Mouse (Mus musculus) MEL (cell line): ENCODE data around the gene Urb1. TPM values are rescaled to one million over a fixed set of nuclear protein-coding genes. Genes with fewer than 3 reads are reported as not detected.
A peak's percentile ranks its signal among the peaks of the same experiment; 100 is the strongest.

Experiments used
- DNase-seq: peaks from one replicate; pipeline ENCODE4 v3.0.0; 2011; ENCODE audit warnings: low read depth, low spot score
- H3K27ac ChIP-seq: 2 replicates; pipeline ENCODE4 v1.5.1; 2012; ENCODE audit warnings: low read depth, mild to moderate bottlenecking, control low read depth, low read length, moderate library complexity; ENCODE audit not compliant: control insufficient read depth
- H3K27me3 ChIP-seq, 2 experiments: fragments of 150-350 bp in 1 of 2; sonication (generic) in 1 of 2; 2 replicates each; pipeline ENCODE4 v1.6.1; 2012; ENCODE audit warnings: low read length in 2 of 2, mild to moderate bottlenecking in 2 of 2, improper control_type of control experiment in 1 of 2, moderate library complexity in 1 of 2; ENCODE audit not compliant: insufficient read depth in 2 of 2, control insufficient read depth in 1 of 2
- H3K36me3 ChIP-seq, 2 experiments: 2 replicates each; pipeline ENCODE4 v1.6.1; 2012 to 2014; ENCODE audit warnings: low read length in 2 of 2, improper control_type of control experiment in 1 of 2, inconsistent platforms in 1 of 2, mild to moderate bottlenecking in 1 of 2; ENCODE audit not compliant: insufficient read depth in 2 of 2, control insufficient read depth in 1 of 2
- H3K4me1 ChIP-seq, 2 experiments: fragments of 150-350 bp in 1 of 2; sonication (generic) in 1 of 2; 2 replicates each; pipeline ENCODE4 v1.6.1; 2012; ENCODE audit warnings: low read length in 2 of 2, improper control_type of control experiment in 1 of 2, mild to moderate bottlenecking in 1 of 2; ENCODE audit not compliant: insufficient read depth in 2 of 2, control insufficient read depth in 1 of 2
- H3K4me3 ChIP-seq, 2 experiments: fragments of 150-350 bp in 1 of 2; sonication (generic) in 1 of 2; 2 replicates each; pipeline ENCODE4 v1.5.1; 2012; ENCODE audit warnings: low read depth in 2 of 2, low read length in 2 of 2, mild to moderate bottlenecking in 2 of 2, moderate library complexity in 2 of 2, control low read depth in 1 of 2, improper control_type of control experiment in 1 of 2; ENCODE audit not compliant: control insufficient read depth in 1 of 2, insufficient read depth in 1 of 2
- H3K79me2 ChIP-seq: 2 replicates; pipeline ENCODE4 v1.6.1; 2012; ENCODE audit warnings: mild to moderate bottlenecking, low read length, moderate library complexity; ENCODE audit not compliant: control insufficient read depth, poor library complexity, insufficient read depth
- H3K9ac ChIP-seq: 2 replicates; pipeline ENCODE4 v1.6.1; 2012; ENCODE audit warnings: low read depth, mild to moderate bottlenecking, control low read depth, low read length, moderate library complexity; ENCODE audit not compliant: control insufficient read depth, poor library complexity, severe bottlenecking
- H3K9me3 ChIP-seq: fragments of 150-350 bp; sonication (generic); replicated peaks from 2 replicates; pipeline ENCODE4 v1.6.1; 2012; ENCODE audit warnings: mild to moderate bottlenecking, low read length, improper control_type of control experiment, moderate library complexity; ENCODE audit not compliant: insufficient read depth
- CTCF ChIP-seq, 3 experiments: IDR thresholded peaks in 2 of 3; conservative IDR thresholded peaks in 1 of 3; 2 replicates each; pipeline ENCODE4 v1.5.1; 2011 to 2012; ENCODE audit warnings: low read length in 3 of 3, low read depth in 2 of 3, mild to moderate bottlenecking in 2 of 3, improper control_type of control experiment in 1 of 3, inconsistent platforms in 1 of 3, mixed read lengths in 1 of 3, moderate library complexity in 1 of 3; ENCODE audit not compliant: control insufficient read depth in 1 of 3, insufficient read depth in 1 of 3, poor library complexity in 1 of 3, severe bottlenecking in 1 of 3
- ELF1 ChIP-seq: IDR thresholded peaks from 2 replicates; pipeline ENCODE4 v1.6.1; 2014; ENCODE audit warnings: low read depth, mild to moderate bottlenecking, inconsistent platforms, low read length, improper control_type of control experiment, moderate library complexity
- EP300 ChIP-seq, 2 experiments: IDR thresholded peaks; 2 replicates each; pipeline ENCODE4 v1.6.1; 2011; ENCODE audit warnings: improper control_type of control experiment in 2 of 2, low read length in 2 of 2, low read depth in 1 of 2, mild to moderate bottlenecking in 1 of 2
- GABPA ChIP-seq: IDR thresholded peaks from 2 replicates; pipeline ENCODE4 v1.6.1; 2012; ENCODE audit warnings: low read depth, mild to moderate bottlenecking, inconsistent platforms, low read length, improper control_type of control experiment, moderate library complexity
- GATA1 ChIP-seq: IDR thresholded peaks from 2 replicates; pipeline ENCODE4 v1.6.1; 2011; ENCODE audit warnings: low read depth, low read length, improper control_type of control experiment
- KAT2A ChIP-seq: conservative IDR thresholded peaks from 2 replicates; pipeline ENCODE4 v1.6.1; 2012; ENCODE audit warnings: low read depth, low read length, improper control_type of control experiment, inconsistent platforms
- MAX ChIP-seq: IDR thresholded peaks from 2 replicates; pipeline ENCODE4 v1.6.1; 2011; ENCODE audit warnings: low read length, improper control_type of control experiment
- MYB ChIP-seq: IDR thresholded peaks from 2 replicates; pipeline ENCODE4 v1.6.1; 2011; ENCODE audit warnings: mild to moderate bottlenecking, low read depth, low read length, improper control_type of control experiment
- NRF1 ChIP-seq: IDR thresholded peaks from 2 replicates; pipeline ENCODE4 v1.6.1; 2014; ENCODE audit warnings: low read depth, mild to moderate bottlenecking, inconsistent platforms, low read length, improper control_type of control experiment, moderate library complexity; ENCODE audit not compliant: poor library complexity, insufficient read depth, severe bottlenecking
- POLR2A ChIP-seq, 2 experiments: IDR thresholded peaks; 2 replicates each; pipeline ENCODE4 v1.6.1; 2011 to 2012; ENCODE audit warnings: low read length in 2 of 2, mild to moderate bottlenecking in 2 of 2, control low read depth in 1 of 2, improper control_type of control experiment in 1 of 2, low read depth in 1 of 2, moderate library complexity in 1 of 2; ENCODE audit not compliant: control insufficient read depth in 1 of 2, insufficient read depth in 1 of 2, poor library complexity in 1 of 2
- RAD21 ChIP-seq: IDR thresholded peaks from 2 replicates; pipeline ENCODE4 v1.6.1; 2011; ENCODE audit warnings: mild to moderate bottlenecking, low read depth, low read length, improper control_type of control experiment
- RCOR1 ChIP-seq: IDR thresholded peaks from 2 replicates; pipeline ENCODE4 v1.6.1; 2012; ENCODE audit warnings: low read depth, mild to moderate bottlenecking, inconsistent platforms, low read length, improper control_type of control experiment
- SMC3 ChIP-seq: IDR thresholded peaks from 2 replicates; pipeline ENCODE4 v1.6.1; 2011; ENCODE audit warnings: low read depth, low read length, improper control_type of control experiment
- TCF12 ChIP-seq: IDR thresholded peaks from 2 replicates; pipeline ENCODE4 v1.6.1; 2014; ENCODE audit warnings: low read depth, mild to moderate bottlenecking, inconsistent platforms, low read length, improper control_type of control experiment, moderate library complexity
- ZC3H11A ChIP-seq: IDR thresholded peaks from 2 replicates; pipeline ENCODE4 v1.6.1; 2012; ENCODE audit warnings: low read depth, mild to moderate bottlenecking, inconsistent platforms, low read length, improper control_type of control experiment
- ZMIZ1 ChIP-seq: IDR thresholded peaks from 2 replicates; pipeline ENCODE4 v1.6.1; 2012; ENCODE audit warnings: low read depth, mild to moderate bottlenecking, inconsistent platforms, low read length, improper control_type of control experiment, moderate library complexity
- ZNF384 ChIP-seq: IDR thresholded peaks from 2 replicates; pipeline ENCODE4 v1.6.1; 2012; ENCODE audit warnings: low read depth, mild to moderate bottlenecking, inconsistent platforms, low read length, improper control_type of control experiment
- polyA plus RNA-seq, 2 experiments: library from polyadenylated mRNA; stranded (reverse) in 1 of 2; unstranded in 1 of 2; fragments of >175 nt in 1 of 2; fragments of >200 nt in 1 of 2; gene quantifications; 2 replicates each; pipeline versions ENCODE4 v1.2.1 to v1.2.4; 2012; ENCODE audit warnings: low replicate concordance in 2 of 2, low read depth in 1 of 2; ENCODE audit not compliant: insufficient read length in 2 of 2, insufficient read depth in 1 of 2, missing spikeins in 1 of 2
- total RNA-seq: library from RNA; depleted of rRNA; stranded (reverse); fragments of 300-350 nt; gene quantifications from 2 replicates; pipeline ENCODE4 v1.2.3, GENCODE M21; 2012

Gene Urb1
- total and polyA plus RNA-seq, 3 experiments, result 26.2 to 36.7 (median 35.3) TPM

DNA sequence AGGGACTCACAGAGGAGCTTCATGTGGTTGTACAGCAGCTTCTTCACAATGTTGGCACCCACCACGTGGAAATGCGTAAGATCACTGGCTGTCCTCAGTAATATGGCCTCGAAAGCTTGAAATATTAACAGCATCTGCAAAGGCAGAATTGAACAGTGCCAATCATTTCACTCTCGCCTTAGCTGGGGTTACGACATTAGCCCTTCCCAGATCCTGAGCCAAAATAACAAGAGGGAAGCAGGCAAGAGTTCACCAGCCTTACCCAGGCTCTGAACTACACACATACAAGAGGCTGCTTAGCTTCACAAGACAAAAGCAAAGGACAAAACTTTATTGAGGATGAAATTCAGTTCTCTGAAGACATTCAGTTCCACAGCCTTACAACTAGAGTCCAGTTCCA is 5.7 kb downstream of the Urb1 start:
- no peak overlapping the region for H3K4me3 ChIP-seq
- H3K9me3 ChIP-seq, result no peaks in the 10 kb centered on the region
- no peaks in the 10 kb centered on the region for H3K27me3 ChIP-seq
- H3K4me1 ChIP-seq, result peaks cover 0 to 10% of the 10 kb centered on the region in 2 experiments; a peak in 2 of 4 replicates
- peaks cover 5 to 10% of the 10 kb centered on the region in 2 experiments; a peak in 3 of 4 replicates for H3K36me3 ChIP-seq
- peaks cover 22% of the 10 kb centered on the region for H3K79me2 ChIP-seq
- H3K27ac ChIP-seq, result no peak overlapping the region
- DNase-seq, result no peak
- no peak overlapping the region for H3K9ac ChIP-seq
- TF ChIP-seq TCF12 (no peak), KAT2A (no peak), NRF1 (no peak), ELF1 (no peak), GABPA (no peak), MYB (no peak), POLR2A (IDR thresholded peaks at IDR 0.05; ENCODE audit: control insufficient read depth in 1 of 2, insufficient read depth in 1 of 2, low read depth in 1 of 2, low read length in 2 of 2, poor library complexity in 1 of 2) (no peak), ZC3H11A (no peak)

DNA sequence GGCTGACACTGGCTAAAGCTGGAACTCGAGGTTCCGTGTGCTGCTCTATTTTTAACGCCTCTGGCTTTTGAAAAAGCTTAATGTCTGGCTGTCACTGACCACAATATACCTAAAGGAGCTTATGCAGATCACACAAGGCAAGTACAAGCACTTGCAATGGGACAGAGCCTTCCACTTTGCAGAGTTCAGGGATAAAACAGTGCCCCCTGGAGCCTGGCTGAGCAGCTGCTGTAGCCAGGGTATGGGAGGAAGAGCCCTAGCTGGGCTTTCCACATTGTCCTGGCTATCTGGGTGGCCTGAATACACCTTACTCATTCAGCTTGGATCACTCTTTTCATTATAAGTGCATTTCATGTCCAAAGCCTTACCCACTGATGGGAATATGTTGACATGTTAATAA is 8.3 kb downstream of the Urb1 start:
- H3K36me3 ChIP-seq, result peaks cover 0 to 6% of the 10 kb centered on the region in 2 experiments; a peak in 2 of 4 replicates
- H3K9ac ChIP-seq, result no peak overlapping the region
- H3K9me3 ChIP-seq, result no peaks in the 10 kb centered on the region
- no peaks in the 10 kb centered on the region for H3K27me3 ChIP-seq
- no peaks in the 10 kb centered on the region for H3K4me1 ChIP-seq
- DNase-seq, result peak; percentile 31
- peak; percentile 42 to 62 (median 48); a peak in 5 of 6 replicates for TF ChIP-seq CTCF (IDR thresholded peaks at IDR 0.05 in 2 of 3, conservative IDR thresholded peaks at IDR 0.05 in 1 of 3; ENCODE audit: control insufficient read depth in 1 of 3, insufficient read depth in 1 of 3, low read depth in 2 of 3, low read length in 3 of 3, poor library complexity in 1 of 3, severe bottlenecking in 1 of 3)
- TF ChIP-seq MAX, result no peak
- no peak for TF ChIP-seq TCF12
- TF ChIP-seq ZNF384, result no peak
- peak; percentile 10 for TF ChIP-seq RAD21
- TF ChIP-seq SMC3, result peak; percentile 34; the same call in 1 of the 2 replicates
- TF ChIP-seq, all 39 proteins: peak for 3
- Histone ChIP-seq H3K27ac (no peak overlapping the region), H3K79me2 (0 out of 2 replicates have a peak, but pooled peaks cover 2% of the 10 kb centered on the region), H3K4me3 (no peak overlapping the region)

DNA sequence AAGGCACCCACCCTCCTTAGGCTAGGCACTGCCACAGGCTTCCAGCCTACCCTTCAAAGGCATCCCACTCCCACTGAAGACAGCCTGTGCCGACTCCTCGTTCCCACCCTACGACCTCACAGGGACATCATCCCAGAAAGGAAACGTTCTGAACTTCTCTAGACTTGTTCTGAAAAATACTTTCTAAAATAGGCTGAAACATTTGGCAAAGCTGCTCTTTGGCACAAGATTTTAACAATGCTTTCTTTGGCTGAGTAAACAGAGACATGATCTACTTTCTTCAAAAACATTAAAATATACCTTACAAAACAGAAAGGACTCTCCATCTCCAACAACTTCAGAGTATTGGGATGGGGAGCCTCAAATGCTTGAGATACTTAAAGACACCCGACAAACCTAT is 9.0 kb downstream of the Urb1 start:
- peaks cover 0 to 9% of the 10 kb centered on the region in 2 experiments; a peak in 2 of 4 replicates for H3K36me3 ChIP-seq
- no peak overlapping the region for H3K4me3 ChIP-seq
- TF ChIP-seq KAT2A, result no peak
- no peak for TF ChIP-seq NRF1
- no peak for TF ChIP-seq RCOR1
- no peak for TF ChIP-seq TCF12
- no peak for TF ChIP-seq MYB
- TF ChIP-seq GATA1, result no peak
- TF ChIP-seq ZMIZ1, result no peak
- TF ChIP-seq EP300 (IDR thresholded peaks at IDR 0.05; ENCODE audit: low read depth in 1 of 2, low read length in 2 of 2), result no peak
- H3K9me3 ChIP-seq, result no peaks in the 10 kb centered on the region
- no peaks in the 10 kb centered on the region for H3K27me3 ChIP-seq
- no peak overlapping the region for H3K27ac ChIP-seq
- no peaks in the 10 kb centered on the region for H3K4me1 ChIP-seq
- H3K9ac ChIP-seq, result no peak overlapping the region
- DNase-seq, result no peak
- no peaks in the 10 kb centered on the region for H3K79me2 ChIP-seq
